Mouse (Mus musculus) B cell, adult (primary cell): ENCODE measurements around the gene Rusc1. TPM values are rescaled to one million over a fixed set of nuclear protein-coding genes. Genes with fewer than 3 reads are reported as not detected.

Experiments
- total RNA-seq: library from RNA; stranded (reverse); gene quantifications from 4 replicates; pipeline ENCODE4 v1.2.4, GENCODE M21; 2023; ENCODE audit not compliant: inconsistent age

Rusc1 gene
- 46.6 to 58.3 TPM (median 51.4 TPM) in 4 replicates for total RNA-seq

GRCm38 (mm10) chr3:89093175-89093574 is at the start of gene Rusc1:
TSS of gene Rusc1 (minus strand) at chr3:89093311.

GRCm38 (mm10) chr3:89135958-89136357 is 42.8 kb upstream of the Rusc1 start, which contains the start of gene Pklr:
TSS of gene Pklr (plus strand) at chr3:89136142.

GRCm38 (mm10) chr3:89101812-89102494 is 8.8 kb upstream of the Rusc1 start, which contains the start of gene Fdps:
TSS of gene Fdps (minus strand) at chr3:89101959.

GRCm38 (mm10) chr3:89100811-89101210 is 7.7 kb upstream of the Rusc1 start, which contains the start of gene Gm43738:
TSS of gene Gm43738 (minus strand) at chr3:89101099.

Other genes with a start within 250 kb of the Rusc1 start
- 11.4 to 14.8 TPM (median 13.5 TPM) in 4 replicates for gene Msto1, start 179.3 kb downstream of the Rusc1 start, total RNA-seq
- gene Ash1l, start 142.7 kb downstream of the Rusc1 start, total RNA-seq, result 79.9 to 92.8 TPM (median 90.4 TPM) in 4 replicates
- gene Dap3, start 142.1 kb downstream of the Rusc1 start, total RNA-seq, result 88.5 to 93.1 TPM (median 90.6 TPM) in 4 replicates
- gene Gm43738, start 7.8 kb upstream of the Rusc1 start, total RNA-seq, result not detected in 4 replicates
- gene Fdps, start 8.6 kb upstream of the Rusc1 start, total RNA-seq, result 16.5 to 21.8 TPM (median 18.6 TPM) in 4 replicates
- 0.18 TPM in 1 of 4 replicates, not detected in the others for gene Pklr, start 42.8 kb upstream of the Rusc1 start, total RNA-seq
- gene Hcn3, start 66.9 kb upstream of the Rusc1 start, total RNA-seq, result 2.1 to 4.4 TPM (median 4.1 TPM) in 4 replicates
- 137 to 156 TPM (median 153 TPM) in 4 replicates for gene Clk2, start 71.5 kb upstream of the Rusc1 start, total RNA-seq
- 106 to 112 TPM (median 108 TPM) in 4 replicates for gene Scamp3, start 84.2 kb upstream of the Rusc1 start, total RNA-seq
- 14.0 to 22.6 TPM (median 17.1 TPM) in 4 replicates for gene Fam189b, start 89.8 kb upstream of the Rusc1 start, total RNA-seq
- gene Gba, start 109.6 kb upstream of the Rusc1 start, total RNA-seq, result 87.6 to 95.2 TPM (median 90.4 TPM) in 4 replicates
- gene Thbs3, start 121.9 kb upstream of the Rusc1 start, total RNA-seq, result 7.6 to 14.7 TPM (median 8.8 TPM) in 4 replicates
- 208 to 228 TPM (median 213 TPM) in 4 replicates for gene Mtx1, start 133.8 kb upstream of the Rusc1 start, total RNA-seq
- gene Muc1, start 135.7 kb upstream of the Rusc1 start, total RNA-seq, result 0.80 to 2.1 TPM (median 1.1 TPM) in 4 replicates
- 92.4 to 106 TPM (median 94.3 TPM) in 4 replicates for gene Krtcap2, start 152.7 kb upstream of the Rusc1 start, total RNA-seq
- 2.8 to 4.4 TPM (median 3.4 TPM) in 4 replicates for gene Trim46, start 153.0 kb upstream of the Rusc1 start, total RNA-seq
- 63.2 to 86.3 TPM (median 79.6 TPM) in 4 replicates for gene Dpm3, start 166.0 kb upstream of the Rusc1 start, total RNA-seq
- 136 to 155 TPM (median 153 TPM) in 4 replicates for gene Slc50a1, start 177.3 kb upstream of the Rusc1 start, total RNA-seq
- gene Efna1, start 187.8 kb upstream of the Rusc1 start, total RNA-seq, result 0.48 to 1.5 TPM (median 0.78 TPM) in 4 replicates
- gene Efna3, start 229.7 kb upstream of the Rusc1 start, total RNA-seq, result not detected in 4 replicates
- gene Efna4, start 244.7 kb upstream of the Rusc1 start, total RNA-seq, result not detected in 4 replicates